Mouse (Mus musculus): ENCODE results near the gene Agrp. TPM values are rescaled to one million over a fixed set of nuclear protein-coding genes. Genes with fewer than 3 reads are reported as not detected.

Agrp gene
- polyA plus RNA-seq, 1 experiment from 2014 or later: 1.2 TPM

DNA sequence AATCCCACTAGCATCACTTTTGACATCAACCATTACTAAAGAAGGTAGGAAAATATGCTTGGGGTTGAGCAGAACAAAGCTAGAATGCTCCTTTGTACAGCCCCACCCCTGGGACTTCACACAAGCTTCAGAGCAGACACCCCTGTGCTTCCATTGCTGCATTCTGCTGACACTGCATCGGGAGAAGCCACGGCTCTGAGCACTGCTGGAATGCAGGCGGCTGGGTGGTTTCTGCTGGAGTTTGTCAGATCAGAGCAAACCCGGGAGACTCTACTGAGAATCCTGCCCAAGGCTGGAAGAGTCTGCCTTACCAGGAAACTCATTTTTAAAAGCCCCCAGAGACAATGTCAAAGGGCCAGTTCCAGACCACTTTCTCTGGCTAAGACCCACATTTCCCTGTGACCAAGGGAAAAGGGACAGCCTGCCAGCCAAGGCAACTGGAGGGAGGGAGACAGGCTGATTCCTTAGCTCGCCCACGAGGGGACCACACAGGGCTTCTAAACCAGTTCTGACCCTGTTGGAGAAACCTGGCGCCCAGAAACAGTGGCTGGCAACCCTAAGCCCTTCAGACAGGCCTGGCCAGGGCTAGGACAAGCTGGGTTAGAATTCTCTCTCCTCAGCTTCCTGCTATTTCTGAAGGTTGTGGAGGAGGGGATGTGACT is 92.5 kb downstream of the Agrp start:
- Histone ChIP-seq H3K27me3 (replicated peaks) (no peaks in the 10 kb centered on the region), H3K4me3 (replicated peaks) (no peak overlapping the region), H3K27ac (replicated peaks) (peak overlapping the region; percentile 39; the same call in 1 of the 2 replicates), H3K36me3 (0 out of 2 replicates have a peak, but pooled peaks cover 4% of the 10 kb centered on the region), H3K9me3 (replicated peaks) (no peaks in the 10 kb centered on the region), H3K9ac (replicated peaks) (no peak overlapping the region), H3K4me1 (peaks cover 20% of the 10 kb centered on the region), H3K4me2 (no peak overlapping the region)
- WGBS: 68% methylated on average over 7 of the region's 7 CpGs
- no peak for ATAC-seq (ENCODE audit: low FRiP score)

DNA sequence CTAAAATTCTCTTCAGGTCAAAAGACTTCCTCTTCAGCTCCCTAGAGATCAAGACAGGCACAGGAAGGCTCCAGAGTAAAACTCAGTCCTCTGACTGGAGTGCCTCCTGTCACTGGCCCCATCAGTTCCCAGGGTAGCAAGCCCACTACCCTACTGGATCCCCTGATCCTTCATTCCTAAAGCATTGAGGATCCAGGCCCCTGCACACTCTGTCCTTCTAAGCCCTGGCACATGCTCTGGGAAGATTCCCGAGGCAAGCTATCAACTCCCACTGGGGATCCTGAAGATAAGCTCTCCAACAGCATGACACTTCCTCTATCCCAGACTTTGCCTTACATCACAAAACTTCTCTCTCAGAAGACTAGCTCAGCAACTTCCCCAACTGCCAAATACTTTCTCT is 93.5 kb downstream of the Agrp start:
- Histone ChIP-seq H3K9me3 (replicated peaks) (no peaks in the 10 kb centered on the region), H3K4me1 (peaks cover 20% of the 10 kb centered on the region), H3K36me3 (peaks cover 12% of the 10 kb centered on the region), H3K27ac (replicated peaks) (no peak overlapping the region; the same call in 1 of the 2 replicates), H3K4me2 (no peak overlapping the region), H3K9ac (replicated peaks) (no peak overlapping the region), H3K27me3 (replicated peaks) (no peaks in the 10 kb centered on the region), H3K4me3 (replicated peaks) (no peak overlapping the region)
- no peak for ATAC-seq (ENCODE audit: low FRiP score)
- 57% methylated on average over 1 of the region's 1 CpGs for WGBS

DNA sequence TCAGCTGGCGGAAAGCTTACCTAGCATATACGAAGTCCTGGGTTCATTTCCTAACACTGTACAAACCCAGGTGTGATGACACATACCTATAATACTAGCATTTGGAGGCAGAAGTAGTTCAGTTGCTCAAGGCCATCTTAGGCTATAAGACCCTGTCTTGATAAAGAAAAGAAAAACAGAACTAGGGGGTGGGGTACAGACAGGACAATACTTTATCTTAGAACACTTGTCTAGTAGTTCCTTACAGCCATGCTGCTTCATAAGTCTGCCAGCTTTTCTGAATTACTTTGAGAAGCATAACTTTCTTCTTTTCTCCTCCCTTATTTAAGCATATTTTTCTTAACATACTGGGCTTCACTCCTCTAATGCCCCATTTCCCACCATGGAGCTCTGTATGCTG is 94.4 kb downstream of the Agrp start:
- Histone ChIP-seq H3K4me1 (peaks cover 20% of the 10 kb centered on the region), H3K4me2 (no peak overlapping the region), H3K9me3 (replicated peaks) (no peaks in the 10 kb centered on the region), H3K27me3 (replicated peaks) (no peaks in the 10 kb centered on the region), H3K27ac (replicated peaks) (no peak overlapping the region), H3K9ac (replicated peaks) (no peak overlapping the region), H3K4me3 (replicated peaks) (no peak overlapping the region), H3K36me3 (peaks cover 21% of the 10 kb centered on the region)
- 99% methylated on average over 2 of the region's 2 CpGs for WGBS
- no peak for ATAC-seq (ENCODE audit: low FRiP score)

DNA sequence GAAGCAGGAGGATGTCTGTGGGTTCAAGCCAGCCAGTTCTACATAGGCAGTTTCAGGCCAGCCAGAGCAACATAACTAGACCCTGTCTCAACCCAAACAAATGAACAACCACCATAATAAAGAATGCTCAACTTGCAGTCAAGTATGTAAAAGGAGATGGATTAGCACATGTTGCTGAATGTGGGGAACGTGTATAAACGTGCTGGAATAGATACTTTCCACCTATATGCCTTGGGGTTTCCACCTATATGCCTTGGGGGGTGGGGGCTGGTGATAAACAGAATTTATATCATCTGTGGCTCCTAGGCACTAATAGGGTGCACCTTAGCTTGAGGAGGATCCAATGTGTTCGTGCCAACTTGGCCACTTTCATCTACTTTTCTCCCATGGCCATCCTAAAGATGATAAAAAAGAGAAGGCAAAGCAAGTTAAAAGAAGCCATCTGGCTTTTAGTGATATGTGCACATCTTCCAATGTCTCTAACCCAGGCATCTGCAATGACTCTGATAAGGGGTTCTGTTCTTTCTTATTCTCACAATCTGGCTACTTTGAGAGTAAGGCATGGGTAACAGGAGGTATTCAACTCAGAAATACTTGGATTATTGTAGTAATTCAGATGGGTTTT is 95.0 kb downstream of the Agrp start:
- no peak for ATAC-seq (ENCODE audit: low FRiP score)
- Histone ChIP-seq H3K27ac (replicated peaks) (no peak overlapping the region), H3K27me3 (replicated peaks) (no peaks in the 10 kb centered on the region), H3K36me3 (peaks cover 27% of the 10 kb centered on the region), H3K9me3 (replicated peaks) (no peaks in the 10 kb centered on the region), H3K4me1 (peaks cover 20% of the 10 kb centered on the region), H3K4me2 (no peak overlapping the region), H3K9ac (replicated peaks) (no peak overlapping the region), H3K4me3 (replicated peaks) (no peak overlapping the region)
- WGBS: 85% methylated on average over 3 of the region's 3 CpGs

DNA sequence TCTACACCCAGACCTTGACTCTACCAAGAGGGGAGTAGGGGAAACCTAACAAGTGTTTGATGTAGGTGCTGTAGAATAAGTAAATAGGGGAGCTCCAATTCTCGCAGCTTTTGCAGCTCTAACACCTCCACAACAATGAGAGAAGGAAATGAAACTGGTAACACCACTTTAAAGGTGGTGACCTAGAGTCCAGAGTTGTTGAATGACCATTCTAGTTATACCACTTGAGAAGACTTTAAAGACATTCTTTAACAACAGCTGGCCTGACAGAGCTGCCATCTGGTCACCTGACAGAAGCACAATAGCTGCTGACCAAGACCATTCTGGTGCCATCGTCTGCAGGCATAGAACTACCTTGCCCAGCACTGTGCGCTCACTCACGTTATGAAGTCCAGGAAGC is 98.3 kb downstream of the Agrp start:
- WGBS: 84% methylated on average over 4 of the region's 4 CpGs

DNA sequence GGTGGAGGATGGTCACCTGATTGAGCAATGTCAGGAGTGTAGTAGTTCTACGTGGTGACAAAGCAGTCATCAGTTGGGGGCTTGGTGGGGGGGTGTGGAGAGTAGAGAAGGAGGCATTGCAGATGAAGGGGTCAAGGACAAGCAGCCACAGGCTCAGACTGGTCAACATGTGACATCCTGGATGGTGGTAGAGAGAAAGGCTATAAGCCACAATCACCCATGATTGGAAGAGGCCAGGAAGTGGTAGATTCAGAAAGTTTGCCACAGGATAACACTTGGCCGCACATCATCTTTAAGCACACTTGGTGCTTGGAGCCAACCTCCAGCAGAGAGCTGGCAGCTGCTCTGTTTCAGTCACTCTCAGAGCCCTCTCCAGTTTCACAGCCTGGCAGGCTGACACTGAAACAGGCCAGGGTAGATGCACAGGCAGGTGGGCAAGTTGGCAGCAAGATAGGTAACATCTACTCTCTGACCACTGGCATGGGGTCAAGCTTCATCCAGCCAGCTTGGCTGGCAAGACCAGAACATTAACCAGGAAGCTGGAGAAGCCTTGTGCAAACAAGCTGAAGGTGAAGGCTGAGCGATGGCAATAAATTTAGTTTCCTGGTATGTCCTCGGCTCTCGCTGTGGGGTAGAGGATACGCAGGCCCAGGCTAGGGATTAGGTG is 100.0 kb downstream of the Agrp start:
- no peak overlapping the region for H3K27ac ChIP-seq (replicated peaks)
- no peak overlapping the region for H3K4me2 ChIP-seq
- no peak overlapping the region for H3K4me3 ChIP-seq (replicated peaks)
- no peak overlapping the region for H3K9ac ChIP-seq (replicated peaks)
- no peaks in the 10 kb centered on the region for H3K27me3 ChIP-seq (replicated peaks)
- ATAC-seq (ENCODE audit: low FRiP score): no peak
- H3K4me1 ChIP-seq: peaks cover 8% of the 10 kb centered on the region; the same call in 1 of the 2 replicates
- H3K36me3 ChIP-seq: peaks cover 49% of the 10 kb centered on the region
- 86% methylated on average over 6 of the region's 6 CpGs for WGBS
- H3K9me3 ChIP-seq (replicated peaks): no peaks in the 10 kb centered on the region

More for the DNA sequence above, 98.3 kb downstream of the Agrp start:
- no peak overlapping the region for H3K27ac ChIP-seq (replicated peaks)
- no peak for ATAC-seq (ENCODE audit: low FRiP score)
- H3K9me3 ChIP-seq (replicated peaks): no peaks in the 10 kb centered on the region
- H3K27me3 ChIP-seq (replicated peaks): no peaks in the 10 kb centered on the region
- no peak overlapping the region for H3K4me2 ChIP-seq
- peaks cover 49% of the 10 kb centered on the region for H3K36me3 ChIP-seq
- no peak overlapping the region for H3K4me3 ChIP-seq (replicated peaks)
- H3K9ac ChIP-seq (replicated peaks): no peak overlapping the region
- H3K4me1 ChIP-seq: peaks cover 8% of the 10 kb centered on the region; the same call in 1 of the 2 replicates

DNA sequence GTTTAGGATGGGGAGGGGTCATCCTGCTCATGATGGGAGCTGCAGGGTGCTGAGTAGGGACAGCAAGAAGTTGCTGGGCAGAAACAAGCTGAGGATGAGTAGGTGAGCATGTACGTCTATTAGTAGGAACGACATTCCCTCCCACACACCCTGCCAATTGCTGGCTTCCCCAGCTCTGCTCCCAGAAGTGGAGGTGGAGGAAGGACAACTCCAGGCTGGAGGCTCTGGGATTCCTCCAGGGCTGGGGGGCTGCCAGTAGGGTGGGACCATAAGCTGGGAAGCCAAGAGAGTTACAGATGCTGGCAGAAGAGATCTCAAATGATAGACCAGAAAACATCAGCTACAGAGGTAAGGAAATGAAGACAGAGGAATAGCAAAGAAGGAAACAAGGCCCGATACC is 100.6 kb downstream of the Agrp start:
- H3K36me3 ChIP-seq: peaks cover 45% of the 10 kb centered on the region
- H3K4me3 ChIP-seq (replicated peaks): no peak overlapping the region
- 93% methylated on average over 3 of the region's 3 CpGs for WGBS
- ATAC-seq (ENCODE audit: low FRiP score): no peak
- H3K9ac ChIP-seq (replicated peaks): no peak overlapping the region
- no peaks in the 10 kb centered on the region for H3K9me3 ChIP-seq (replicated peaks)
- H3K27ac ChIP-seq (replicated peaks): no peak overlapping the region
- H3K4me1 ChIP-seq: peaks cover 9% of the 10 kb centered on the region; the same call in 1 of the 2 replicates
- H3K27me3 ChIP-seq (replicated peaks): no peaks in the 10 kb centered on the region
- no peak overlapping the region for H3K4me2 ChIP-seq

DNA sequence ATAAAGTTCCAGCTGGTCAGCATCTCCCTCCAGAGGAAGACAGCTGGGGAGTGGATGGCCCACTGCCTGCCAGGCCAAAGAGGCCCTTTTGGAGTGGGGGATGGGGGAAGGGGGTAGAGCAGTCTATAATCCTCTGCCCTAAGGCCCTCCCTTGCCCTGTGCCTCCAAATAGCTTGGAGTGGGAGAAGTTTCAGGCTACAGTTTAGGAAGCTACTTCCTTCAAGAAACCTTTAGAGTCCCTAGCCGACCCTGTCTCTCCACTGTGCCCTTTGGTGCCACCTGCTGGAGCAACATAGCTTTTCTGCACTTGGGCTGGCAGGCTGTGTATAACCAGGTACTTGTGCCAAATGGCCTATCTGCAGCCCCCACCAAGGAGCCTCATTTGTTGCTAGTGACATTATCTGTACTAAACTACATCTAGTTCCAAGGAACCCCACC is 103.3 kb downstream of the Agrp start:
- ATAC-seq (ENCODE audit: low FRiP score): peak; percentile 39; the same call in 1 of the 2 replicates
- H3K36me3 ChIP-seq: peaks cover 52% of the 10 kb centered on the region
- no peak overlapping the region for H3K4me2 ChIP-seq
- H3K9me3 ChIP-seq (replicated peaks): no peaks in the 10 kb centered on the region
- 0% methylated on average over 1 of the region's 1 CpGs for WGBS
- H3K27ac ChIP-seq (replicated peaks): no peak overlapping the region
- no peak overlapping the region for H3K4me3 ChIP-seq (replicated peaks)
- no peaks in the 10 kb centered on the region for H3K27me3 ChIP-seq (replicated peaks)
- no peak overlapping the region for H3K9ac ChIP-seq (replicated peaks)
- H3K4me1 ChIP-seq: peaks cover 11% of the 10 kb centered on the region; the same call in 1 of the 2 replicates

DNA sequence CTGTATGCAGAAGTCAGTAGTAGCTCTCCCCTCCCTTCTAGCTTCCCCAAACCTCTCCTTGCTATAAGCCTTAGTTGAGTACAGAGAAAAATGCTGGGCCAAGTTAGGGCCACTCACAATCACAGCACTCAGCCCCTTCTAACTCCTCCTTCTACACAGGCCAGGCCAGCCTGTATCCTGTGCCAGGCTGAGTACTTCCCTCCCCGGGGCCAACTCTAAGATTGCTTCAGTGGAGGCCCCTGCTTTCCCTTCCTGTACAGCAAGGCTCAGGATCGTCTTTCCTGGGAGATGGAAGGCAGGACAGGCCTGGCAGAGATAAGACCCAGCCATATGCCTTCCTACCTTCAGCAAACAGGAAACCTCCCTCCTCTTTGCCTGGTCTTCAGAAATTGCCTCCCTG is 103.8 kb downstream of the Agrp start:
- Histone ChIP-seq H3K27ac (replicated peaks) (no peak overlapping the region), H3K9me3 (replicated peaks) (no peaks in the 10 kb centered on the region), H3K36me3 (peaks cover 52% of the 10 kb centered on the region), H3K4me3 (replicated peaks) (no peak overlapping the region), H3K27me3 (replicated peaks) (no peaks in the 10 kb centered on the region), H3K4me2 (no peak overlapping the region), H3K4me1 (peaks cover 11% of the 10 kb centered on the region; the same call in 1 of the 2 replicates), H3K9ac (replicated peaks) (no peak overlapping the region)
- ATAC-seq (ENCODE audit: low FRiP score): no peak
- WGBS: 35% methylated on average over 2 of the region's 2 CpGs

DNA sequence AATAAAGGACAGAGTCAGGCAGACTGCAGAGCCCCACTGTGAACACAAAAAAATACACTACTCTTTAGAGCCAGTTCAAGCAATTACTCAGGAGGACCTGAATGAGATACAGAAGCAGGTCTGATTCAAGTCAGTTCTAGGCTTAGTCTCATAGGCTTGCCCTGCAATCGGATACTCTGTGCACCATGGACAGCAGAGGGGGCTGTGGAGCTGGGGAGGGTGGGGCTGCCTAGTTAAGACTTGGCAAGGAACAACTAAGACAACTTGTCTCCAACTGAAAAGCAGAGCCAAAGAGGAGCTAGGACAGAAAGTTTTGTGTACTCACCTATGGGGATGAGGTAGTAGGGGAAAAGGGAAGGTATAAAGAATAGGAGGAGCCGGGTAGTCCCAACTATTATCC is 105.4 kb downstream of the Agrp start:
- no peak overlapping the region for H3K4me3 ChIP-seq (replicated peaks)
- no peaks in the 10 kb centered on the region for H3K27me3 ChIP-seq (replicated peaks)
- peaks cover 50% of the 10 kb centered on the region for H3K36me3 ChIP-seq
- WGBS: 64% methylated on average over 2 of the region's 2 CpGs
- ATAC-seq (ENCODE audit: low FRiP score): no peak
- H3K4me2 ChIP-seq: no peak overlapping the region
- H3K9ac ChIP-seq (replicated peaks): no peak overlapping the region
- no peak overlapping the region for H3K27ac ChIP-seq (replicated peaks)
- H3K4me1 ChIP-seq: peaks cover 11% of the 10 kb centered on the region; the same call in 1 of the 2 replicates
- H3K9me3 ChIP-seq (replicated peaks): no peaks in the 10 kb centered on the region

DNA sequence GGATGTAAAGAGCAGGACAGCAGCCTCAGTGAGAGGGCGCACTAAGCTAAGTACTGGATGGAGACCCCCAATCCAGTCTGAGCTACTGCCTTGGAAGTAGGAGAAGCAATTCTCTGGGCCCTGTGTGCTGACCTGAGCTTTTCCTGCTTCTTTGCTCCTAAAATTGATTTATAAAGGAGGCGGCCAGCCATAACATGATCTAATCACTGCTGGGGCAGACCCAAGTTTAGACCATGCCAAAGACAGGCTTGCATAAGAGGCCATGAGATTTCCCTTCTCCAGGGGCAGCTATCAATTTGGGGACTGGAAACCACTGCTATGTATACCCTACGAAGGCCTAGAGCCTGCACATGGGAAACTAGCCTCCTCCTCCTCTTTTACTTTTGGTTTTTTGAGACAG is 107.9 kb downstream of the Agrp start:
- 87% methylated on average over 3 of the region's 3 CpGs for WGBS
- Histone ChIP-seq H3K27me3 (replicated peaks) (no peaks in the 10 kb centered on the region), H3K36me3 (peaks cover 54% of the 10 kb centered on the region)

DNA sequence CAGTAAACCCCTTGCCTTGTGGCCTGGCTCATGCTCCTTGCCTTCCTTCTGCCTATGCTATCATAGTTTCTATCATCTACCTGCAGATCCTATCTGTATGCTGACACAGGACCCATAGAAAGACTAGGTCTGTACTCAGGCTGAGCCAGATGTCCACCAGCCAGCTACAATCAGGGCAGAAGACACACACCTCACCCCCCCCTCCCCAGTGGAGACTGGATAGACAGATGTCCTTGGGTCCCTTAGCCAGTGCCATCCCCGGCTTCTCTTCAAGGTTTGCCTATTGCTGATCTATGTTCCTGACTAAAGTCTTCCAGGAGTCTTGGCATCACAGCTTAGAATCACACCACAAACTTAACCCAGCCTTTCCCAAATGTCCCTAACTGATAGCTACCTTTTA is 109.0 kb downstream of the Agrp start:
- no peaks in the 10 kb centered on the region for H3K27me3 ChIP-seq (replicated peaks)
- WGBS: 89% methylated on average over 1 of the region's 1 CpGs
- peaks cover 61% of the 10 kb centered on the region for H3K36me3 ChIP-seq

More for the DNA sequence above, 107.9 kb downstream of the Agrp start:
- H3K4me3 ChIP-seq (replicated peaks): no peak overlapping the region
- H3K4me2 ChIP-seq: no peak overlapping the region
- no peak overlapping the region for H3K27ac ChIP-seq (replicated peaks)
- H3K9me3 ChIP-seq (replicated peaks): no peaks in the 10 kb centered on the region
- ATAC-seq (ENCODE audit: low FRiP score): no peak
- peaks cover 11% of the 10 kb centered on the region; the same call in 1 of the 2 replicates for H3K4me1 ChIP-seq
- H3K9ac ChIP-seq (replicated peaks): no peak overlapping the region

More for the DNA sequence above, 109.0 kb downstream of the Agrp start:
- H3K4me3 ChIP-seq (replicated peaks): no peak overlapping the region
- no peak overlapping the region for H3K27ac ChIP-seq (replicated peaks)
- H3K4me2 ChIP-seq: no peak overlapping the region
- ATAC-seq (ENCODE audit: low FRiP score): no peak
- peaks cover 2% of the 10 kb centered on the region; the same call in 1 of the 2 replicates for H3K4me1 ChIP-seq
- H3K9ac ChIP-seq (replicated peaks): no peak overlapping the region
- H3K9me3 ChIP-seq (replicated peaks): no peaks in the 10 kb centered on the region
